Mouse (Mus musculus): ENCODE data around the gene Mrpl53. TPM values are rescaled to one million over a fixed set of nuclear protein-coding genes. Genes with fewer than 3 reads are reported as not detected.

Mrpl53 gene
- 35.0 and 39.7 TPM in 2 replicates for polyA plus RNA-seq (2012; rRNA removed)

DNA sequence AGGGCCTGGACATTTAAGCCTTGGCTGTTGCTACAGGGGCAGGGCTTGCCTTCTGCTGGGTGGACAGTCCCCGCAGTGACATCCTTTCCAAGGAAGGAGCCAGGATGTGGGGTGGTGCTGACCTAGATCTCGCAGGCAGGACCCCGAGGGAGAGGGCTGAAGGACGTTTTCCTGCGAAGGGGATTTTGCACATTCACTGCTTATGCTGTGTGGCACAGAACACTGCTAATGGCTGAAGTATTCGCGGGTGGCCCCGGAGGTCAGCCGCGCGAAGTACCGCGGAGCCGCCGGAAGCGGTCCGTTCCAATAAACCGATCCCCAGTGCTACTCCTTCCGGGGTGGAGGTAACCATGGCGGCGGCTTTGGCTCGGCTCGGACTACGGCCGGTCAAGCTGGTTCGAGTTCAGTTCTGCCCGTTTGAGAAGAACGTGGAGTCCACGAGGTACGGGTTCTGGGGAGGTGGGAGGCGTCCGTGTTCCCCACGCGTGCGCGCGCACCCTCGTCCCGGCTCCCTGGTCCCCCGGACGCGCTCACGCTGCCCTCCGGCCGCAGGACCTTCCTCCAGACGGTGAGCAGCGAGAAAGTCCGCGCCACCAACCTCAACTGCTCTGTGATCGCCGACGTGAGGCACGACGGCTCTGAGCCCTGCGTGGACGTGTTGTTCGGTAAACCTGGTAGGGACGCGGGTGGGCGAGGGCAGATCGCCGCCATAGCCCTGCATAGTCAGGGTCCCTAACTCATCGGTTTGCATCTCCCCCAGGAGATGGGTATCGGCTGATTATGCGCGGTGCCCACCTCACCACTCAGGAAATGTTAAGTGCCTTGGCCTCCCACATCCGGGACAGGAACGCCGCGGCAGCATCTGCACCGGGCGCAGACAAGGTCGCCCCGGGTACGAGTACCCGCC lies at the start of gene Mrpl53:
Gene Mrpl53 (plus strand): TSS at position 279 of the 907 bp plus-strand sequence.
- Histone ChIP-seq H3K27ac (ENCODE audit: insufficient read depth, low read length) (peak within 1 kb of the TSS; percentile 88), H3K27me3 (ENCODE audit: control insufficient read depth, insufficient read depth, low read length) (no peaks in the 10 kb centered on the region), H3K36me3 (ENCODE audit: control insufficient read depth, insufficient read depth, low read length) (no peaks in the 10 kb centered on the region), H3K4me1 (ENCODE audit: control insufficient read depth, insufficient read depth, insufficient read length) (peaks cover 2% of the 10 kb centered on the region; the same call in 1 of the 2 replicates), H3K4me3 (ENCODE audit: extremely low read depth, insufficient read depth, insufficient read length) (peak within 1 kb of the TSS; percentile 93)
- under 1% methylated on average over 76 of the region's 76 CpGs for WGBS
- DNase-seq (ENCODE audit: low read depth in 1 of 2, low spot score in 2 of 2), result peak in 1 of 2 experiments; percentile 75
- TF ChIP-seq POLR2A (IDR thresholded peaks at IDR 0.05; ENCODE audit: low read depth, low read length) (peak; percentile 61), CTCF (IDR thresholded peaks at IDR 0.05; ENCODE audit: extremely low read depth, insufficient read depth, insufficient read length, insufficient replicate concordance) (no peak; the same call in 1 of the 2 replicates)

DNA sequence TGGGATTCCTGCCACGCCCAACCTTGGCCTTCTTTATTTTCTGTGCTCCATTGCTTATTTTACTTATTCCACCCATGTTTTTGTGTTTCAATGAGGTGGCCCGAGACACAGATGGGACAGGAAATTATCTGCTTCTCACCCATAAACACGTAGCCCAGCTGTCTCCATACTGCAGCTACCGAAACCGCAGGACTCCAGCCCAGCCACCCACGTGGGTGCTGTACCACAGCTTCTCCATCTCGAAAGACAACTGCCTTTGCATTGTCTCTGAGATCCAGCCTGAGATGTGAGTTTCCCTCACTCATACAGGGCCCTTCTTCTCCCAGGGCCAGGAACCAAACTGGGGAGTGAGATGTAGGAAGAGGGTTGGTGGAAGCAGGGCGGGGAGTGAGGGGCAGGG lies 42.8 kb upstream of the Mrpl53 start:
- no peak for DNase-seq (ENCODE audit: low read depth in 1 of 2, low spot score in 2 of 2)
- WGBS, result 31% methylated on average over 8 of the region's 8 CpGs
- peaks cover 25% of the 10 kb centered on the region for H3K27me3 ChIP-seq (ENCODE audit: control insufficient read depth, insufficient read depth, low read length)
- H3K36me3 ChIP-seq (ENCODE audit: control insufficient read depth, insufficient read depth, low read length), result no peaks in the 10 kb centered on the region
- no peak overlapping the region for H3K27ac ChIP-seq (ENCODE audit: insufficient read depth, low read length)
- no peak overlapping the region for H3K4me3 ChIP-seq (ENCODE audit: extremely low read depth, insufficient read depth, insufficient read length)
- peaks cover 22% of the 10 kb centered on the region for H3K4me1 ChIP-seq (ENCODE audit: control insufficient read depth, insufficient read depth, insufficient read length)
- TF ChIP-seq CTCF (IDR thresholded peaks at IDR 0.05; ENCODE audit: extremely low read depth, insufficient read depth, insufficient read length, insufficient replicate concordance) (no peak), POLR2A (IDR thresholded peaks at IDR 0.05; ENCODE audit: low read depth, low read length) (no peak)

DNA sequence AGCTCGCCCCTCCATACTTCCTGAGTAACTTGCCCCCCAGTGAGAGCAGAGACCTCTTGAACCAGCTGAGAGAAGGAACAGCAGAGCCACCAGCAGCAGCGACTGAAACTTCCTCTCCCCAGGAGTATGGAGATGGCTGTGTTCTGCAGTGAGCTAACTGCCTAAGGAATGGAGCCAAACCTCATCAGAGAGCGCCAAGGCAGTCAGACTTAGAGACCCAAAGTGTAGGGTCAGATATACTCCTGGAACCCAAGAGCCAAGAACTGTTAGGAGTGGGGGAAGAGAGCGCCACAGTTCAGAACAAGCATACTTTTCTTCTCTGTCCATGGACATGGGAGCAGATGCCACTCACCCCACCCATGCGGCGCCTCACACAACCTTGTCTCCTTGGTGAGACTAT lies 42.4 kb upstream of the Mrpl53 start:
- no peak overlapping the region for H3K27ac ChIP-seq (ENCODE audit: insufficient read depth, low read length)
- no peak overlapping the region for H3K4me3 ChIP-seq (ENCODE audit: extremely low read depth, insufficient read depth, insufficient read length)
- DNase-seq (ENCODE audit: low read depth in 1 of 2, low spot score in 2 of 2), result no peak
- no peaks in the 10 kb centered on the region for H3K36me3 ChIP-seq (ENCODE audit: control insufficient read depth, insufficient read depth, low read length)
- peaks cover 29% of the 10 kb centered on the region for H3K27me3 ChIP-seq (ENCODE audit: control insufficient read depth, insufficient read depth, low read length)
- WGBS, result 38% methylated on average over 6 of the region's 6 CpGs
- H3K4me1 ChIP-seq (ENCODE audit: control insufficient read depth, insufficient read depth, insufficient read length), result peaks cover 26% of the 10 kb centered on the region
- TF ChIP-seq POLR2A (IDR thresholded peaks at IDR 0.05; ENCODE audit: low read depth, low read length) (no peak), CTCF (IDR thresholded peaks at IDR 0.05; ENCODE audit: extremely low read depth, insufficient read depth, insufficient read length, insufficient replicate concordance) (no peak)

DNA sequence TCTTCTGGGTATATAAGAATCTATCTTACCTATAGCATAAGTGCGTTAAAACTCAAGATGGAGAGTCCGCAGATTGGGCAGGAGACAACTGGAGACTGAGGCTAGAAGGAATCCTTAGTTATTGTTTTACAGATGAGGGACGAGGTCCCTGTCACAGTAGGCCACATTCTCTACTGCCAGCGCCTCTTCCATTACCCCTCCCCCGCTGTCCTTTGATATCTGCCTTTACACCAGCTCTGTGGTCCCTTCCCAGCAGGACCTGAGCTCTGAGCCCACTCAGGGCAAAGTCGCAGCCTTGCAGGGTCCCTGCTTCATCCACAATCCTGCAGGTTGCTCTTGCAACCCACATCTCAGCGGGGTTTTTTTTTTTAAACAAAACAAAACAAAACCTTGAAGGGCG lies 40.6 kb upstream of the Mrpl53 start:
- DNase-seq (ENCODE audit: low read depth in 1 of 2, low spot score in 2 of 2), result no peak
- no peak overlapping the region for H3K4me3 ChIP-seq (ENCODE audit: extremely low read depth, insufficient read depth, insufficient read length)

DNA sequence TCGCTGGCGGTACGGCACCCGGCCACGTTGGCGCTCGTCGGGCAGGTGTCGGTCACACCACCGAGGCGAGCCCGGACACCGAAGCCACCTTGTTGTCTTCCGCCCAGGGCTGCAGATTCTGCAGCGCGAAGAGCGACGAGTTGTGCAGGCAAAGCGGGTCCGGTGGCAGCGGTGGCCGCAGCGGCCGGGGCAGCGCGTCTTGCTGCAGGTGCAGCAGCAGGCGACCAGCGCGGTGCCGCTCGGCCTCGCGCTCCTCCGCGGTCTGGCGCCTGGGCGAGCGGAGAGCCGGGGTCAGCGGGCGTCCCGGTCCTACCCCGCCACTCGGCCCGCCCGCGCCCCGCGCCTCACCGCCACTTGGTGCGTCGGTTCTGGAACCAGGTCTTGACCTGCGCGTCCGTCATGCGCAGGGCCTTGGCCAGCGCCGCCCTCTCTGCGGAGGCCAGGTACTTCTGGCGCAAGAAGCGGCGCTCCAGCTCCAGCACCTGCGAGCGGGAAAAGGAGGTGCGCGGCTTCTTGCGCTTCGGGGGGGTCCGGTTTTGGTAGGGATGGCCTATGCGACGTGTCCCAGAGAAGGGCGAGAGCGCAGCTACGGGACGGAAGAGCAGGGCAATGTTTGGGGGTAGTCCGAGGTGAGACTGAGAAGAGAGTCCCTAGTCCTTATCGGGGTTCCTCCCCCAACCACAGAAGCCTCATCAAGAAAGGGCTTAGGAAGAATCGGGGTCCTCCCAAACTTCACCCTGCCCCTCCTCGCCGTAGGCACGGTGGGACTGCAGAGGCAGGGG lies 39.9 kb upstream of the Mrpl53 start:
- no peak for DNase-seq (ENCODE audit: low read depth in 1 of 2, low spot score in 2 of 2)
- WGBS, result 3% methylated on average over 81 of the region's 81 CpGs
- H3K27me3 ChIP-seq (ENCODE audit: control insufficient read depth, insufficient read depth, low read length), result peaks cover 33% of the 10 kb centered on the region
- no peak overlapping the region for H3K27ac ChIP-seq (ENCODE audit: insufficient read depth, low read length)
- TF ChIP-seq POLR2A (IDR thresholded peaks at IDR 0.05; ENCODE audit: low read depth, low read length) (no peak), CTCF (IDR thresholded peaks at IDR 0.05; ENCODE audit: extremely low read depth, insufficient read depth, insufficient read length, insufficient replicate concordance) (no peak)
- 0 out of 2 replicates have a peak overlapping the region, but pooled peaks have one; percentile 3 for H3K4me3 ChIP-seq (ENCODE audit: extremely low read depth, insufficient read depth, insufficient read length)
- H3K4me1 ChIP-seq (ENCODE audit: control insufficient read depth, insufficient read depth, insufficient read length), result peaks cover 26% of the 10 kb centered on the region
- no peaks in the 10 kb centered on the region for H3K36me3 ChIP-seq (ENCODE audit: control insufficient read depth, insufficient read depth, low read length)

More for the DNA sequence above, 40.6 kb upstream of the Mrpl53 start:
- WGBS, result 50% methylated on average over 8 of the region's 8 CpGs
- TF ChIP-seq POLR2A (IDR thresholded peaks at IDR 0.05; ENCODE audit: low read depth, low read length), result no peak
- no peak for TF ChIP-seq CTCF (IDR thresholded peaks at IDR 0.05; ENCODE audit: extremely low read depth, insufficient read depth, insufficient read length, insufficient replicate concordance)
- H3K36me3 ChIP-seq (ENCODE audit: control insufficient read depth, insufficient read depth, low read length), result no peaks in the 10 kb centered on the region
- peaks cover 26% of the 10 kb centered on the region for H3K4me1 ChIP-seq (ENCODE audit: control insufficient read depth, insufficient read depth, insufficient read length)
- no peak overlapping the region for H3K27ac ChIP-seq (ENCODE audit: insufficient read depth, low read length)
- peaks cover 33% of the 10 kb centered on the region for H3K27me3 ChIP-seq (ENCODE audit: control insufficient read depth, insufficient read depth, low read length)

DNA sequence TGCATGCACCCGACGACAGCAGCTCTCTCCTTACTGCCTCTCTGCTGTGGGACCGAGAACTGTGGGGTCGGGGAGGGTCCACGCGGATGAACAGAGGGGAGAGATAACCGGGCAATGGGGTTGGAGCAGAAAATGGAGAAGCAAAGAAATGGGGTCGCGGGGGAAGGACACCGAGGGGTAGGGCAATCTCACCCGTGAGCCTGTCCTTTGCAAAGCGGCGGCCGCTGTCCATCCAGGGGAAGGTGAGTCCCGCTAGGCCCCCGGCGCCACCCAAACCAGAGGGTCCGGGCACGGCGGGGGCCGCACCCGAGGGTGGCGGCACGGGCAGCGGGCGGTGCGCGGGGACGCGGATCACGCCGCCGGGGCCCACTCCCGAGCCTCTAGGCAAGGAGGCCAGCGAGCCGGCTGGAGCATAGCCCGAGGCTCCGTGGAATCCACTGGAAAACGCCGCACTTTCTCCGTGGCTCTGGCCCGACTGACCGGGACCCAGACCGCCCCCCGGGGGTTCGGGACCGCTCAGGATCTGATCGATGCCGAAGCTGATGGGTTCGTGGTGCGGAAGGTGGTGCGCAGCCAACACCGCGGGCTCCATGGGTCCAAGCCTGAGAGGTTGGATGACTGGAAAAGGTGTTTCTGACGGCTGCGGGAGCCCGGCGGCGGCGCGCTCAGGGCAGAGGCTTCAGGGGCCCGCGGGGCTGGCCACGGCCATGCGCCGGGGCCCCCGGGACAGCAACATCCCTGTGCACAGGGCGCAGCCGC lies 39.2 kb upstream of the Mrpl53 start:
- Histone ChIP-seq H3K27ac (ENCODE audit: insufficient read depth, low read length) (no peak overlapping the region), H3K4me1 (ENCODE audit: control insufficient read depth, insufficient read depth, insufficient read length) (peaks cover 26% of the 10 kb centered on the region), H3K36me3 (ENCODE audit: control insufficient read depth, insufficient read depth, low read length) (no peaks in the 10 kb centered on the region), H3K27me3 (ENCODE audit: control insufficient read depth, insufficient read depth, low read length) (peaks cover 33% of the 10 kb centered on the region), H3K4me3 (ENCODE audit: extremely low read depth, insufficient read depth, insufficient read length) (no peak overlapping the region)
- no peak for TF ChIP-seq POLR2A (IDR thresholded peaks at IDR 0.05; ENCODE audit: low read depth, low read length)
- TF ChIP-seq CTCF (IDR thresholded peaks at IDR 0.05; ENCODE audit: extremely low read depth, insufficient read depth, insufficient read length, insufficient replicate concordance), result no peak
- no peak for DNase-seq (ENCODE audit: low read depth in 1 of 2, low spot score in 2 of 2)
- 5% methylated on average over 67 of the region's 69 CpGs for WGBS

All from spleen, adult 2 months (tissue).